Mouse (Mus musculus): ENCODE measurements around the gene Fsip1.

GRCm38 (mm10) chr2:118118515-118118914, 138.3 kb downstream of the Fsip1 start:
- no peak for TF ChIP-seq CTCF (IDR thresholded peaks at IDR 0.05; ENCODE audit: low read depth)
- no peak for TF ChIP-seq EP300 (IDR thresholded peaks at IDR 0.05; ENCODE audit: low read depth)

Data from liver, embryonic 14.5 days (tissue).